Mouse (Mus musculus) liver, embryonic 11.5 days (tissue): Measurements from ENCODE around the gene Gm10197. TPM values are rescaled to one million over a fixed set of nuclear protein-coding genes. Genes with fewer than 3 reads are reported as not detected.

ENCODE experiments used
- ATAC-seq: fragments of 200-750 bp; cut with Nextera tagmentation; replicated peaks from 2 replicates; pipeline ENCODE4 v1.8.0; 2017; ENCODE audit warnings: moderate number of reproducible peaks, mild to moderate bottlenecking, moderate TSS enrichment, moderate library complexity; ENCODE audit not compliant: low FRiP score
- DNase-seq: peaks from one replicate; pipeline ENCODE4 v3.0.0-alpha.2; 2017; ENCODE audit warnings: low spot score
- H3K27ac ChIP-seq: fragments of 300-500 bp; sonication (generic); 2 replicates; pipeline ENCODE4 v1.5.1; 2014; ENCODE audit warnings: mild to moderate bottlenecking, low read depth, low read length, control low read depth
- H3K27me3 ChIP-seq: fragments of 300-500 bp; sonication (generic); replicated peaks from 2 replicates; pipeline ENCODE4 v1.6.1; 2014; ENCODE audit warnings: low read length, mixed read lengths; ENCODE audit not compliant: control insufficient read depth, insufficient read depth
- H3K36me3 ChIP-seq: fragments of 300-500 bp; sonication (generic); 2 replicates; pipeline ENCODE4 v1.6.1; 2014; ENCODE audit warnings: mild to moderate bottlenecking, low read length, moderate library complexity, mixed read lengths; ENCODE audit not compliant: control insufficient read depth, insufficient read depth
- H3K4me1 ChIP-seq: fragments of 300-500 bp; sonication (generic); replicated peaks from 2 replicates; pipeline ENCODE4 v1.6.1; 2014; ENCODE audit warnings: low read length, mixed read lengths; ENCODE audit not compliant: control insufficient read depth, insufficient read depth
- H3K4me2 ChIP-seq: fragments of 300-500 bp; sonication (generic); 2 replicates; pipeline ENCODE4 v1.6.1; 2014; ENCODE audit warnings: mild to moderate bottlenecking, control low read depth, moderate library complexity
- H3K4me3 ChIP-seq: fragments of 300-500 bp; sonication (generic); 2 replicates; pipeline ENCODE4 v1.5.1; 2014; ENCODE audit warnings: low read depth, low read length, control low read depth
- H3K9ac ChIP-seq: fragments of 300-500 bp; sonication (generic); 2 replicates; pipeline ENCODE4 v1.6.1; 2014; ENCODE audit warnings: low read depth, low read length, control low read depth
- H3K9me3 ChIP-seq: fragments of 300-500 bp; sonication (generic); 2 replicates; pipeline ENCODE4 v1.6.1; 2016; ENCODE audit warnings: low read length, inconsistent platforms, mixed read lengths; ENCODE audit not compliant: control insufficient read depth
- WGBS: fragments of 180-500 bp; shearing (Covaris S2); extraction: QIAGEN DNeasy Blood & Tissue Kit; methylation state at CpG from one replicate; pipeline ENCODE4 v1.1.7; 2014; 5-methylcytosine and 5-hydroxymethylcytosine counted together
- polyA plus RNA-seq: library from polyadenylated mRNA; unstranded; fragments of >200 nt; fragmentation: Nextera tagmentation; extraction: Ambion mirVana; gene quantifications from 2 replicates; pipeline ENCODE4 v1.2.1, GENCODE M21; 2014

Gm10197 gene
- polyA plus RNA-seq, 1 experiment from 2014 or later: not detected

DNA sequence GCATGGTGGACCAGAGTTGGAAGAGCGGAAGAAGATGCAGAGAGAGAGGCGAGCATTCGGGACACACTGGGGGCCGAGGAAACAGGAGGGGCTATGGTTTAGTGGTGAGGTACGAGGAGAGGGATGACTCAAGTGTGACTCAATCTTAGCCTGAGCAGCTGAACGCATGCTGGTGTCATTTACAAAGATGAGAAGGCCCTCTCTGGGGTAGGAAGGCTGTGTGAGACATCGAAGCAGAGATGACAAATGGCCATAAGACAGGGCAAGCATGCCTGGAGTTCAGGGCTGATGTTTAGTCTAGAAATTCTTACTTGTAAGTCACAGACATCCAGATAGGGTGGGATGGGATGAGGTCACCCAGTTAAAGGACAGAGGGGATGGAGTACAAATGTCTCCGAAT is 36.8 kb upstream of the Gm10197 start:
- ATAC-seq (no peak), DNase-seq (no peak)
- 69% methylated on average over 8 of the region's 8 CpGs for WGBS
- H3K36me3 ChIP-seq: no peaks in the 10 kb centered on the region
- H3K27me3 ChIP-seq: no peaks in the 10 kb centered on the region
- no peak overlapping the region for H3K4me3 ChIP-seq
- H3K9ac ChIP-seq: no peak overlapping the region
- no peak overlapping the region for H3K27ac ChIP-seq
- H3K4me2 ChIP-seq: no peak overlapping the region
- no peaks in the 10 kb centered on the region for H3K9me3 ChIP-seq
- H3K4me1 ChIP-seq: peaks cover 15% of the 10 kb centered on the region

DNA sequence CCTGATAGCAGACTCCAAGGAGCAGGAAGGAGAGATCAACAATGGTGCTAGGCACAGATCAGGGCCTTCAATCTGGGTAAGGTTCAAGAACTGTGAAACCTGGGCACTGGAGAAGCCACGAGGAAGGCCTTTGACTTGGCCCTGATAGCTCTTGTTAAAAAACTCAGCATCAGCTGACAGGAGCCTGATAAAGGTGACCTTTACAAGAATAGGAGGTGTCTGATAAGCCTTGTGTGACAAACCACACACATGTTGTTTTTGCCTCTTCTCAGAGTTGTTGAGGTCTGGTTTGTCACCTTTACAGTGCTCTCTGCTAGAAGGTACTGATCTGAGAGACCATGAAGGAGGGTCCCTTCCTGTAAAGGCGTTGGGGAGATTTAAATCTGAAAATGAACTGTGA is 35.8 kb upstream of the Gm10197 start:
- no peaks in the 10 kb centered on the region for H3K36me3 ChIP-seq
- ATAC-seq: no peak
- H3K4me2 ChIP-seq: no peak overlapping the region
- H3K27ac ChIP-seq: no peak overlapping the region
- no peak overlapping the region for H3K4me3 ChIP-seq
- no peak for DNase-seq
- no peaks in the 10 kb centered on the region for H3K27me3 ChIP-seq
- no peaks in the 10 kb centered on the region for H3K9me3 ChIP-seq
- no peak overlapping the region for H3K9ac ChIP-seq
- WGBS: 32% methylated on average over 2 of the region's 2 CpGs
- H3K4me1 ChIP-seq: peaks cover 12% of the 10 kb centered on the region

DNA sequence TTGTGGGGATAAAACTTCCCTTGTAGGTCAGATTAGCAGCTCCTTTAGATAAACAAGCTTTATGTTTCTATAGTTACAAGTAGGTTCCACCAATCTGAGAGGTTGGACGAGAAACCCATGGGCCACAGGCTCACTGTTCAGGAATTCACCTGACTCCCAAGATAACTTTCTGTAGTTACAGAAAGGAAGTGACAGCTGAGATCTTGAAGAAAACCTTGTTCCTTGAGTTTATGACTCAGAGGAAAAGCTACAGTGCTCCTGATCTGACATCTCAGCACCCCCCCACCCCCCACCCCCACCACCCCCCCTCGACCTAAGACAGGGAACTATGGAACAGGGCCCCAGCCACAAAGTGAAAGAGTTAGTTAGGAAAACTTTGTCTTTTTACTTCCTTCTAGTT is 34.2 kb upstream of the Gm10197 start:
- ATAC-seq (no peak), DNase-seq (no peak)
- Histone ChIP-seq H3K4me3 (no peak overlapping the region), H3K27me3 (no peaks in the 10 kb centered on the region), H3K36me3 (no peaks in the 10 kb centered on the region), H3K9ac (no peak overlapping the region), H3K9me3 (no peaks in the 10 kb centered on the region), H3K4me1 (peaks cover 5% of the 10 kb centered on the region; the same call in 1 of the 2 replicates), H3K4me2 (no peak overlapping the region), H3K27ac (no peak overlapping the region)
- WGBS: 40% methylated on average over 2 of the region's 2 CpGs

DNA sequence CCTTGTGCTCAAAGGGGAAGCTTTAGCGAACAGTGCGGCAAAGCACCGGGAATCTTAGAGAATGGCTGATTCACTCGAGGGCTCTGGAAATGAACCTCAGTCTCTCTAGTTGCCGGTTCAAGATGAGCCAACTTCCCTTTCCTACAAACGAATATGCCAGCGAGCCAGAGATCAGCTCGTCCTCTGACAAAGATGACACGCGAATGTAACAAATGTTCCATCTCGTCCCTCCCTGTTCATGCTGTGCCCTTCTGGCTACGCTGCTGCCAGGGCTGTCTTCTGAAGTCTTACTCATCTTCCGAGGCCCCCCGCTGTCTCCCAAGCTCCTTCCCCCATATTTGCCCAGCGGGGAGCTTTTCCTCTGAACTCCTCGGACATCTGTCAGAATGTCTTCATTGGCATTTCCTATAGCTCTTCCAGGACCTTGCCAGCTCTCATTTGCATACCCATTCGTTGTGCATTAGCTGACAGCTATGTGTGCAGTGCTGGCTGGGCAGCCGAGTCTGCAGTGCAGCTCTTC is 33.3 kb upstream of the Gm10197 start:
- Histone ChIP-seq H3K27me3 (no peaks in the 10 kb centered on the region), H3K4me3 (no peak overlapping the region), H3K9ac (no peak overlapping the region), H3K9me3 (no peaks in the 10 kb centered on the region), H3K4me2 (no peak overlapping the region), H3K4me1 (peaks cover under 1% of the 10 kb centered on the region; the same call in 1 of the 2 replicates), H3K36me3 (no peaks in the 10 kb centered on the region), H3K27ac (no peak overlapping the region)
- no peak for ATAC-seq
- no peak for DNase-seq
- WGBS: 69% methylated on average over 18 of the region's 18 CpGs

DNA sequence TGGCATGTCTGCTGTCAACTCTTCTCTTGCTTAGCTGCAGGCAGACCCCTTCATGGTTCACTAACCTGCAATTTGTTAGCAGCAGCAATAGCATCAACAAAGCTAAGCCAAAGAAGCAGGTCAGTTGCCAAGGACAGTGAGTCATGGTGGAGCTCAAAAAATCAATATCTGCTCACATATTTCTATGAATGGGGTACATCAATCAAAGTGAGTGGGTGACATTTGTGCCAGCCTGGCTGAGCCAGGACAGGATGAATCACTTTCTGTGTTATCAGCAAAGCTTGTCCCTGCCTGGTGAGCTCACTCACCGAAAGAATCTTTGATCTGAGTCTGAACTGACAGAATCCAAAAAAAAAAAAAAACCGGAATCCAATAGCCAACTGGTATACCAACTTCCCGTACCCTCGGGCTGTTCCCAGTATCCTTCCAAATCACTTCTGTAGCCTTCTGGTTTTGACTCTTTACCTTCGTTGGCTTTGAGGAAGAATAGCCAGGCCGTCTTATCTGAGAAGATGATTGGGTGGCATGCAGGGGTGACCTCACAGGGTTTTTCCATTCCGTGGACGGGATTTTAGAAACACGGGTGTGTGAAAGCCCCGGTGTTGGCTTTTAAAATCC is 32.8 kb upstream of the Gm10197 start:
- H3K27ac ChIP-seq: no peak overlapping the region
- DNase-seq (no peak), ATAC-seq (no peak)
- 82% methylated on average over 10 of the region's 10 CpGs for WGBS
- H3K4me3 ChIP-seq: no peak overlapping the region
- no peaks in the 10 kb centered on the region for H3K9me3 ChIP-seq
- no peaks in the 10 kb centered on the region for H3K27me3 ChIP-seq
- no peak overlapping the region for H3K4me2 ChIP-seq
- no peak overlapping the region for H3K9ac ChIP-seq
- H3K4me1 ChIP-seq: no peaks in the 10 kb centered on the region
- H3K36me3 ChIP-seq: no peaks in the 10 kb centered on the region

DNA sequence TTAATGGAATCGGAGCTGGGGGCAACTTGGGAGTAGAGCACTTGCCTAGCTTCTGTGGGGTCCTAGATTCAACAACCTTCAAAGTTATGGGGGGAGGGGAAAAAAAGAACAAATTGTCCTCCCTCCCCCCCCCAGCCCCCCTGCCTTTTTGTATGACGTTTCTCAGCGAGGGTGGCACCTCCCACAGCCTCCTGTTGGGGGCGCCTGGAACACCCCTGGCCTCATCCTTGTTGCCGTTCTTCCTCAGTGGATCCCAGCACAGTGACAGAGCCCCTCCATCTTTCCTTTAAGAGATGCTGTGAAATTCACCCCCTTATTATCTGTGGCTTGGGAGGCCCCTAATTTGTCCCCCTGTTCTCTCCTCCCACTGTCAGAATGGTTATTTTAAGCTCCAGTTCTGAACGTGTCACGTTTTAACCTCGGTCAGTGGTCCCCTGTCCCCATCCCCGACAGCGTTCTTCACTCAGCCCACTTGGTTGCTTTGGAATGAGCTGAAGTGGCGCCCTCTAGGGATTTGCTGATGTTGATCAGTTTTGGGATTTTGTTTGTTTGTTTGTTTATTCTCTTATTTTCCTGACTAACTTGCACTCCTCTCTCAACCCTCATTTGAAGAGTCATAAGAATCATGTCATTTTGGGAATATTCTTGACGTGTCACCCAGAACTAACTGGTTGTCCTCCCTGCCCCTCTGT is 31.3 kb upstream of the Gm10197 start:
- no peaks in the 10 kb centered on the region for H3K27me3 ChIP-seq
- H3K9ac ChIP-seq: no peak overlapping the region
- no peak overlapping the region for H3K4me2 ChIP-seq
- ATAC-seq (no peak), DNase-seq (no peak)
- H3K4me1 ChIP-seq: no peaks in the 10 kb centered on the region
- H3K27ac ChIP-seq: no peak overlapping the region
- no peaks in the 10 kb centered on the region for H3K9me3 ChIP-seq
- WGBS: 48% methylated on average over 12 of the region's 12 CpGs
- no peaks in the 10 kb centered on the region for H3K36me3 ChIP-seq
- no peak overlapping the region for H3K4me3 ChIP-seq

DNA sequence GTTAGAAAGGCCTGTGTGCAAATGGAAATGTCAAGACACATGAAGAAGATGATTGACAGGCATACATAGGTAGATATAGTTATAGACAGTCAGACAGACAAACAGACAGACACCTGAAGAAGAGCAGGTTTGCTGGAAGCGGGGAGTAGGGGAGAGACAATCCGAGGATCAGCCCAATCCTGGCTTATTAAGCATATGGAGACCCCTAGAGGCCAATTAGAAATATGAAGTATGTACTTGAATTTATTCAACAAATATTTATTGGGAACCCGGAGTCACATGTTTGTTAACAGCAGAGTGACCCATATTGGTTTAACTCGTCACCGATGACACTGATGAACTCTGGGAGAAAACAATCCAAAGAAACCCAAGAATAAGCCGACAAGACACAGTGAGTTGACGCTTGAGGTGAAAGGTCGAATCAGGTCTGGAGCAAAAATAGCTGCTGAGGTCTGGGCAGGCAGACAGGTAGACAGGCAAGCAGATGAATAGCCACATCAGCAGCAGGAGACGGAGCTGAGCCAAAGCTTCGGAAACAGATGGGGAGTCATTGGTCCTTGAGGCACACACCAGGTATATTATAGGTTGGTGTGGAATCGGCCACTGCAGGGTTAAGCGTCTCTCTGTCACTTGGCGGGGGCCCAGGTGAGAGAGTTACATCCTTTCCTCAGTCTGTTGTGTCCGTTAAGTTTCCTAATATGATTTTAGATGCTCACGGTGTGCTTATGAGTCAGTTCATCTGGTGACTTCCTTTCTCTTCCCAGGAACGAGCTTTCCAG is 29.0 kb upstream of the Gm10197 start:
- Histone ChIP-seq H3K27me3 (no peaks in the 10 kb centered on the region), H3K27ac (no peak overlapping the region), H3K4me1 (no peaks in the 10 kb centered on the region), H3K4me2 (no peak overlapping the region), H3K9me3 (no peaks in the 10 kb centered on the region), H3K4me3 (no peak overlapping the region), H3K9ac (no peak overlapping the region), H3K36me3 (no peaks in the 10 kb centered on the region)
- 80% methylated on average over 16 of the region's 16 CpGs for WGBS
- DNase-seq: no peak
- ATAC-seq: no peak

DNA sequence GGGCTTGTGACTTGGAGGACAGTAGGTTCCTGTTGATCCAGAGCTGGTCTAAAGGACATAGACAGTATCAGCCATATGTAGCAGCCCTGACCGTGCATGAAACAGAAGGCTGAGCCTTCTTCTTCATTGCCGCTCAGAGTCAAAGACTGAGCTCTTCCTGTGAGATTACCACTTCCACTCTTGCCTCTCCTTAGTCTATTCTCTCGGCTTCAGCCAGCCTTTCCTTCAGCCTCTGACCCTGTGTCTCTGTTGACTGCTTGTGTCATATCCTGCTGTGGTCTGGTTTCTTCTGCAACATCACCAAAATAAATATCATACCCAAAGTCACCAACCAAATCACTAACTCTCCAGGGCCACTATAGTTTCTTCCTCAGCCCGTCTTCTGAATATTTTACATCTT is 27.6 kb upstream of the Gm10197 start:
- ATAC-seq: no peak
- Histone ChIP-seq H3K27ac (no peak overlapping the region), H3K4me2 (no peak overlapping the region), H3K9ac (no peak overlapping the region), H3K4me1 (peaks cover 5% of the 10 kb centered on the region; the same call in 1 of the 2 replicates), H3K9me3 (no peaks in the 10 kb centered on the region), H3K27me3 (no peaks in the 10 kb centered on the region), H3K36me3 (no peaks in the 10 kb centered on the region), H3K4me3 (no peak overlapping the region)
- DNase-seq: no peak
- 61% methylated on average over 4 of the region's 4 CpGs for WGBS
